Mouse (Mus musculus) ES-E14 (cell line): Measurements from ENCODE around the gene Triml1. TPM values are rescaled to one million over a fixed set of nuclear protein-coding genes. Genes with fewer than 3 reads are reported as not detected.
A peak's percentile ranks its signal among the peaks of the same experiment; 100 is the strongest.

Experiments
- DNase-seq: peaks from one replicate; pipeline ENCODE4 v3.0.0-alpha.2; 2013; ENCODE audit warnings: low read depth, low spot score
- H3K27ac ChIP-seq: 2 replicates; pipeline ENCODE4 v1.5.1; 2012; ENCODE audit warnings: low read depth, mild to moderate bottlenecking, low read length, moderate library complexity, mixed read lengths; ENCODE audit not compliant: poor library complexity, insufficient read depth, severe bottlenecking
- H3K36me3 ChIP-seq: 2 replicates; pipeline ENCODE4 v1.6.1; 2012; ENCODE audit warnings: mild to moderate bottlenecking, low read length, moderate library complexity, mixed read lengths; ENCODE audit not compliant: control insufficient read depth, poor library complexity, insufficient read depth, severe bottlenecking
- H3K4me1 ChIP-seq, 2 experiments: fragments of 150-350 bp in 1 of 2; sonication (generic) in 1 of 2; 2 replicates each; pipeline ENCODE4 v1.6.1; 2012; ENCODE audit warnings: low read length in 2 of 2, mild to moderate bottlenecking in 1 of 2, mixed read lengths in 1 of 2; ENCODE audit not compliant: control insufficient read depth in 2 of 2, insufficient read depth in 2 of 2, poor library complexity in 1 of 2
- H3K4me3 ChIP-seq, 2 experiments: fragments of 150-350 bp in 1 of 2; sonication (generic) in 1 of 2; 2 replicates each; pipeline ENCODE4 v1.5.1; 2012; ENCODE audit warnings: low read length in 2 of 2, low read depth in 1 of 2, mild to moderate bottlenecking in 1 of 2, mixed read lengths in 1 of 2; ENCODE audit not compliant: insufficient read depth in 1 of 2, poor library complexity in 1 of 2, severe bottlenecking in 1 of 2
- H3K9ac ChIP-seq: 2 replicates; pipeline ENCODE4 v1.6.1; 2012; ENCODE audit warnings: low read depth, mild to moderate bottlenecking, low read length, mixed read lengths; ENCODE audit not compliant: poor library complexity, insufficient read depth, severe bottlenecking
- H3K9me3 ChIP-seq: fragments of 150-350 bp; sonication (generic); 2 replicates; pipeline ENCODE4 v1.6.1; 2012; ENCODE audit warnings: low read depth, mild to moderate bottlenecking, low read length; ENCODE audit not compliant: control insufficient read depth, insufficient read depth
- CHD2 ChIP-seq: IDR thresholded peaks from 2 replicates; pipeline ENCODE4 v1.6.1; 2014; ENCODE audit warnings: mild to moderate bottlenecking, low read depth, low read length, inconsistent platforms
- HCFC1 ChIP-seq: IDR thresholded peaks from 2 replicates; pipeline ENCODE4 v1.6.1; 2012; ENCODE audit warnings: low read length, inconsistent platforms, borderline replicate concordance; ENCODE audit not compliant: insufficient read depth
- MAFK ChIP-seq: IDR thresholded peaks from 2 replicates; pipeline ENCODE4 v1.6.1; 2014; ENCODE audit warnings: mild to moderate bottlenecking, low read depth, low read length, inconsistent platforms; ENCODE audit not compliant: insufficient read depth
- ZC3H11A ChIP-seq: IDR thresholded peaks from 2 replicates; pipeline ENCODE4 v1.6.1; 2012; ENCODE audit warnings: low read depth, mild to moderate bottlenecking, inconsistent platforms, low read length, borderline replicate concordance
- ZNF384 ChIP-seq: IDR thresholded peaks from 2 replicates; pipeline ENCODE4 v1.6.1; 2012; ENCODE audit warnings: low read depth, low read length, inconsistent platforms
- in situ Hi-C, 2 experiments: fragments of 600-800 bp; cut with MboI; formaldehyde crosslinking; loops; one replicate each; pipeline ENCODE4 v1.15.1; 2025; ENCODE audit warnings: low sequenced_read_pairs in 2 of 2, inconsistent platforms in 1 of 2; ENCODE audit not compliant: unreplicated experiment in 2 of 2
- total RNA-seq: library from RNA; depleted of rRNA; stranded (reverse); fragments of 300-350 nt; gene quantifications from 2 replicates; pipeline ENCODE4 v1.2.3, GENCODE M21; 2012

The Triml1 gene
- total RNA-seq, 1 experiment = 35.5 TPM

DNA sequence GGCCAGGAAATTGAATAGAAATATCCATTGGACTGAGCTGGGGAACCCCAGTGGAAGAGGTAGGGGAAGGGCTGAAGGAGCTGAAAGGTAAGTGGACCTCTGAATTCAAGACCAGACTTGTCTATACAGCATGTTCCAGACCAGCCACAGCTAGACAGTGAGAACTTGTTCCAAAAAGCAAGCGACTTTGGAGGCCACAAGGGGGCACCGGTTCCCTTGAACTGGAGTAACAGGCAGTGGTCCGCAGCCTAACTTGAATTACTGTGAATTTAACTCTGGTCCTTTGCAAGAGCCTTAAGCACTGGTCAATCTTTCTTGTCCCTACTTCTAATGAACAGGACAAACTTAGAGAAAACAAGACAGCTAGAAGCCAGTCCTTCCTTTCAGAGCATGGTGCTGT is 37.0 kb upstream of the Triml1 start:
- Histone ChIP-seq H3K4me3 (peak overlapping the region; percentile 52 to 62), H3K9me3 (no peaks in the 10 kb centered on the region), H3K9ac (peak overlapping the region; percentile 63; the same call in 1 of the 2 replicates), H3K4me1 (peaks cover 1 to 11% of the 10 kb centered on the region in 2 experiments; a peak in 3 of 4 replicates), H3K36me3 (peaks cover 10% of the 10 kb centered on the region), H3K27ac (peak overlapping the region; percentile 18; the same call in 1 of the 2 replicates)
- in situ Hi-C loops = no loop called here
- TF ChIP-seq HCFC1 = no peak
- no peak for TF ChIP-seq CHD2
- DNase-seq = no peak

GRCm38 (mm10) chr8:43176766-43177486 is 35.6 kb upstream of the Triml1 start:
- Histone ChIP-seq H3K9me3 (no peaks in the 10 kb centered on the region), H3K36me3 (peaks cover 4% of the 10 kb centered on the region; the same call in 1 of the 2 replicates), H3K4me1 (peaks cover 1 to 3% of the 10 kb centered on the region in 2 experiments; a peak in 2 of 4 replicates), H3K4me3 (peak overlapping the region in 1 of 2 experiments; percentile 38; a peak in 1 of 4 replicates), H3K9ac (no peak overlapping the region), H3K27ac (no peak overlapping the region)
- no peak for TF ChIP-seq HCFC1
- no peak for TF ChIP-seq ZC3H11A
- TF ChIP-seq MAFK = no peak
- TF ChIP-seq ZNF384 = no peak
- TF ChIP-seq CHD2 = no peak
- in situ Hi-C loops = no loop called here
- no peak for DNase-seq

DNA sequence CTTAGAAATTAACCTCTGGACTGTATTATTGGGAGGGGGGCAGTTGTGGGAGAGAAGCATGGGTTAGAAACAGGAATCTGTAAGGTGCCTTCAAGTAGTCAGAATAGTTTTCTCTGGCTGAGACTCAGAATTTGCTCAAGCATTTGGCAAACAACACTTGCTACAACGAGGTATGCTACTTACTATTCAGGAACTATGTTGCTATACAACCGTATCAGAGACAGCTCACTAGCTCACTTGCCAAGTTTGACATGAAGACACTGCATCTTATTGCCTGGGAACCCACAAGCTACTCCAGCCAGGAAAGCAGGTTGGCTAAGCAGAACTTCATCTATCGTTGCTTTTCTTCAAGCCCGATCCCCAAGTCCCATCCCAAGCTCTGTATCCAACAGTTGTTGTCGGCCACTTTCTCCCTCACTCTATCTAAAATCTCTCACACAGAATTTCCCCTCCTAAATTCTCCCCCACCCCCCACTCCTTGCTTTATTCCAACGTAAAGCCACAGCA is 28.0 kb upstream of the Triml1 start:
- no peak overlapping the region for H3K9ac ChIP-seq
- DNase-seq = no peak
- no peaks in the 10 kb centered on the region for H3K9me3 ChIP-seq
- H3K4me3 ChIP-seq = no peak overlapping the region
- in situ Hi-C loops = no loop called here
- H3K27ac ChIP-seq = no peak overlapping the region
- no peak for TF ChIP-seq HCFC1
- 0 out of 4 replicates have a peak, but pooled peaks cover 0 to 1% of the 10 kb centered on the region in 2 experiments for H3K4me1 ChIP-seq
- no peaks in the 10 kb centered on the region; the same call in 1 of the 2 replicates for H3K36me3 ChIP-seq

DNA sequence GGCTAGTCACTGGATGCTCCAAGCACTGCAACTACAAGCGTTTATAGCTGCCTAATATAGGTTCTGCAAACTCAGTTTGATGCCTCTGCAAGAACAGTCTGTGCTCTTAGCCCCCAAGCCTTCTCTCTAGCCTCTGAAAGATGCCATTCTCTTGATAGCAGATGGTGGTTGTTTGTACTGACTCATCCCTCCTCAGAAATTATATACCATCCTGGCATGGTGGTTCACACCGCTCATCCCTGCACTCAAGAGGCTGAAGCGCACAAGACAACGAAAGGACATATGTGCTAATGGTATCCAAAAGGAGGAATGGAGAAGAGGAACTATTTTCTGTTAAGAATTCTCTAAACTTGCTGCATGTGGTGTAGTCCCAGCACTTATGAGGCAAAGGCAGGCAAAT is 26.8 kb upstream of the Triml1 start:
- H3K4me3 ChIP-seq = no peak overlapping the region
- H3K27ac ChIP-seq = no peak overlapping the region
- H3K4me1 ChIP-seq = no peaks in the 10 kb centered on the region
- TF ChIP-seq CHD2 (no peak), ZC3H11A (no peak), ZNF384 (no peak), HCFC1 (no peak), MAFK (no peak)
- no peak overlapping the region; the same call in 1 of the 2 replicates for H3K9ac ChIP-seq
- H3K36me3 ChIP-seq = no peaks in the 10 kb centered on the region; the same call in 1 of the 2 replicates
- in situ Hi-C loops = no loop called here
- DNase-seq = no peak
- H3K9me3 ChIP-seq = no peaks in the 10 kb centered on the region

- H3K27ac ChIP-seq = no peak overlapping the region
- DNase-seq = no peak
- H3K4me1 ChIP-seq = no peaks in the 10 kb centered on the region
- TF ChIP-seq MAFK (no peak), HCFC1 (no peak), CHD2 (no peak), ZNF384 (no peak), ZC3H11A (no peak)
- H3K4me3 ChIP-seq = no peak overlapping the region
- peaks cover 14% of the 10 kb centered on the region for H3K36me3 ChIP-seq
- in situ Hi-C loops = no loop called here
- H3K9me3 ChIP-seq = no peaks in the 10 kb centered on the region
- H3K9ac ChIP-seq = no peak overlapping the region
Observed at GRCm38 (mm10) chr8:43164453-43164852, 23.2 kb upstream of the Triml1 start.
